Mouse (Mus musculus): ENCODE results near the gene Prrx1. TPM values are rescaled to one million over a fixed set of nuclear protein-coding genes. Genes with fewer than 3 reads are reported as not detected.

The Prrx1 gene
- polyA plus RNA-seq, 1 experiment from 2014 or later: 110 TPM

DNA sequence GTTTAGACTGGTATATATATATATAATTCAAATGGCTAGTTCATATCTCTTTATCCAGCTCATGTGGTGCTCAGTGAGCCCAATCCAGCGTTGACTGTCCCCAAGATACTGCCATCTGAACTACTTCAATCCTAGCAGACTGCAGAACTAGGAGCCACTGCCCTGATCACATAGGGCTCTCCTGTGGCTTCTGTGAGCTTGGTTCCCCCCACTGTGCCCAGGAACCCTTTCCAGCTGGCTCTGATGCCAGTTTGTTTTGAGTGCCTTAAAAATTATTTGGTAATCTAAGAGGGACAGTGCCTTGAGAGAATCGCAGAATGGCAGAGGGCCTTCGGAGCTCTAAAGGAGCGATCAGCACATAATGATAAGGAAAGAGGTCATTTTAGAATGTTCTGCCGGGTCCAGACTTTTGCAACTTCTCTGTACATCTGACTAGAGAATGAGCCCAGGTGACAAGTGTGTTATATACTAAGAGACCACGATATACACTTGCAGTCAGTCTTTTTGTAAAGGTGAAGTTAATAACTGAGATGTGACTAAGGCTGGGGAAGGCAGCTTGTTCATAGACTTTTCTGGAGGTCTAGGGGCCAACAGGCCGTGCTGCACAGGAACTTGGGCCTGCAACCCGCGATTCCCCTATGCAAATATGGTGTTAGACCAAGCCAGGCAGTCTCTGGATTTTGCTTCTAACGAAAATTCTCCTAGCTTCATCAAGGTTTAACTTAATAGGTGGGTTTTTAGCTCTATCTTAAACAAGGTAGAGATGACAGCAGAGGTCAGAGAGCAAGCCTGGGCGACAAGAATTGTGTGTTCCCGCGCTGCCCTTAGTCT is 2.3 kb downstream of the Prrx1 start:
- peak overlapping the region; percentile 70 for H3K4me2 ChIP-seq (replicated peaks)
- H3K36me3 ChIP-seq: no peaks in the 10 kb centered on the region
- peak overlapping the region; percentile 98 for H3K27ac ChIP-seq (replicated peaks)
- H3K9ac ChIP-seq: peak overlapping the region; percentile 96
- whole genome bisulfite sequencing: 8% methylated on average over 13 of the region's 13 CpGs
- peaks cover 17% of the 10 kb centered on the region; the same call in 1 of the 2 replicates for H3K27me3 ChIP-seq
- peak overlapping the region; percentile 68 for H3K4me3 ChIP-seq (replicated peaks)
- no peaks in the 10 kb centered on the region for H3K9me3 ChIP-seq (replicated peaks)
- peaks cover 30% of the 10 kb centered on the region for H3K4me1 ChIP-seq
- ATAC-seq (ENCODE audit: insufficient number of reproducible peaks, low FRiP score, low TSS enrichment, low read depth): no peak

DNA sequence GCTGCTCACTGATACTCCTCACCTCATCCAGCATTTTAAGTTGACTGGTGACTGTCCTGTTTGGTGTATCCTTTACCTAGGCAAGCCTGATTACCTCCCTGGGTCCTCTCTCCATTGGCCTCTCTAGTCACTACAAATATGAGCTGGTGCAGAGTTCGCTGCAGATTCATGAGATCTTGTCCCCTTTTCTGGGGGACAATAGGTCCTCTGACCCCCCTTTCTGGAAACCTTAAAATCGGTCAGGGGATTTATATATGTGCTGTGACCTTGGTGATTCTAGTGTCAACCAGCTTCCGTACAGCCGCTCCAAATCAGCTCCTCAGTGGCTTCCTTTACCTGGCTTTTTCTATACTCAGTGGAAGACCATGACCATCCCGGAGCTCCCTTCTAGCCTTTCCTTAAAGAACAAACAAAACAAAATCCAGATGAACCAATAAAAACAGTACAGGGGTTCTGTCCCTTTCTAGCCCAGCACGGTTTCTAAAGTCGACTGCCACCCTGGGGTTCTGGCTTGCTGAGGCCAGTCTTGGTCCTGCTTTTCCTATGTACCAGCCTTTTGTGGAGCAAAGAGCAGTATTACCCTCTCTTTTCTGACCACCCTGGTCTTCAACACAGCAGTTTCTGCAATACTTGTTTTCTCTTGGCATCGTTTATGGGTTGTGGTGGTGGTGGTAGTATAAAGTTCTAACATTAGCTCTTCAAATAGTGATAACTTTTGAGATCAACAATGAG is 3.3 kb downstream of the Prrx1 start:
- WGBS: 15% methylated on average over 8 of the region's 8 CpGs
- peaks cover 34% of the 10 kb centered on the region for H3K4me1 ChIP-seq
- peak overlapping the region; percentile 98 for H3K27ac ChIP-seq (replicated peaks)
- peak overlapping the region; percentile 70 for H3K4me2 ChIP-seq (replicated peaks)
- no peak for ATAC-seq (ENCODE audit: insufficient number of reproducible peaks, low FRiP score, low TSS enrichment, low read depth)
- H3K36me3 ChIP-seq: no peaks in the 10 kb centered on the region
- H3K9ac ChIP-seq: peak overlapping the region; percentile 52
- peak overlapping the region; percentile 68 for H3K4me3 ChIP-seq (replicated peaks)
- H3K27me3 ChIP-seq: peaks cover 11% of the 10 kb centered on the region; the same call in 1 of the 2 replicates
- H3K9me3 ChIP-seq (replicated peaks): no peaks in the 10 kb centered on the region

DNA sequence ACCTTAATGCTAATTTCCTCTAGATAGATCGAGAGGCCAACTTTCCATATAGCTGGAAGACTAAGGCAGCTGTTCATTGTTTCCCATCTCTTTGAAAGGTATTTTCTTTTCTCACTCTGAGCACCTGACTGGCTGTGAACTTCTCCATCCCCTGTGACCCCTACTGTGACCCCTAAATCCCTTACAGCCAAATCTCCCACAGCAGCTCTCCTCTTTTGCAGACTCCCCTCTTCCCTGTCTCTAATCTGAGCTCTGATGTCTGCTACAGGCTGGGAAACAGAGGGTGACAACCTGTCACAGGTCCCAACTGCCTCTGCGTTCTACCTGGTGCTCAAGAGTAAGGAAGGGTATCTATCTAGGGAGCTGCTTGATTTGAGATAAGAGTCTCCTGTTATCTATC is 4.0 kb downstream of the Prrx1 start:
- Histone ChIP-seq H3K9ac (peak overlapping the region; percentile 52), H3K27ac (replicated peaks) (peak overlapping the region; percentile 98), H3K9me3 (replicated peaks) (no peaks in the 10 kb centered on the region), H3K4me3 (replicated peaks) (peak overlapping the region; percentile 68), H3K4me1 (peaks cover 28% of the 10 kb centered on the region), H3K4me2 (replicated peaks) (peak overlapping the region; percentile 70), H3K27me3 (peaks cover 8% of the 10 kb centered on the region; the same call in 1 of the 2 replicates), H3K36me3 (no peaks in the 10 kb centered on the region)
- no peak for ATAC-seq (ENCODE audit: insufficient number of reproducible peaks, low FRiP score, low TSS enrichment, low read depth)
- WGBS: 18% methylated on average over 2 of the region's 2 CpGs

DNA sequence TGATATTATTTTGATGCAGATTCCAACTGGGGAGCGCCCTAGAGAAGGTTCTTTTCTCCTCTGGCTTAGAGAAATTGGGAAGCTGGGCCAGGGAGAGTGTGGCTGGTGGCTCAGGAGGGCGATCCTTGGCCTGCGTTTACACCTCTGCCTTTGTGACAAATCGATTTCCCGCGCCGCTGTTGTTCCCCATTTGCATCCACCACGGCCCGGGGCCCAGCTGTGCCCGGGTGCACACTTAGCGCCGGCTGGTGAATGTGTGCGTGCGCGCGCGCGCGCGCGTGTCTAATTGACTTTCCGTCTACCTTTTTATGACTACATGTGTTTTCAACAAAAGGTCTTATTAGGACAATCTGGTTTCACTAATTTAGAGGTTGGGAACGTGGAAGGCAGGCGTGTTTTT is 4.9 kb downstream of the Prrx1 start:
- H3K4me3 ChIP-seq (replicated peaks): peak overlapping the region; percentile 68
- peak overlapping the region; percentile 26; the same call in 1 of the 2 replicates for H3K9ac ChIP-seq
- ATAC-seq (ENCODE audit: insufficient number of reproducible peaks, low FRiP score, low TSS enrichment, low read depth): no peak
- peak overlapping the region; percentile 70 for H3K4me2 ChIP-seq (replicated peaks)
- peaks cover 27% of the 10 kb centered on the region for H3K4me1 ChIP-seq
- peak overlapping the region; percentile 98 for H3K27ac ChIP-seq (replicated peaks)
- H3K9me3 ChIP-seq (replicated peaks): no peaks in the 10 kb centered on the region
- WGBS: 3% methylated on average over 24 of the region's 24 CpGs
- peaks cover 8% of the 10 kb centered on the region; the same call in 1 of the 2 replicates for H3K27me3 ChIP-seq
- H3K36me3 ChIP-seq: no peaks in the 10 kb centered on the region

DNA sequence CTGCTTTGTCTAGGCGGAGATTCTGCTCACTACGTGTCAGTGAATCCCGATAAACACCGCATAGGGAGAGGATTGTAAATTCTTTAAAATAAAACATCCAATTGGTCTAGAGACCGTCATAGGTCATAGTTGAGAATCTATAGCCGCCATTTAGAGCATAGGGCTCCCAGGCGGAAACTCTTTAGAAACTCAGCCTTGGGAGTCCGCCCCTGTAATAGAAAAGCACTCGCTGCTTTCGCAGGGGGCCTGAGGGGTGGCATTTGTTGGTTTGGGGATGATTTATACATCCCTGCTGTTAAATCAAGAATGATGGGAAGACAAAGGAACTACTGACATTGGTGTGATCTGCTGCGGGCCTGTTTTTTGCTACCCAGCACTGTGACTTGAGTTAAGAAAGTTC is 5.8 kb downstream of the Prrx1 start:
- peaks cover 8% of the 10 kb centered on the region; the same call in 1 of the 2 replicates for H3K27me3 ChIP-seq
- 28% methylated on average over 11 of the region's 11 CpGs for WGBS

DNA sequence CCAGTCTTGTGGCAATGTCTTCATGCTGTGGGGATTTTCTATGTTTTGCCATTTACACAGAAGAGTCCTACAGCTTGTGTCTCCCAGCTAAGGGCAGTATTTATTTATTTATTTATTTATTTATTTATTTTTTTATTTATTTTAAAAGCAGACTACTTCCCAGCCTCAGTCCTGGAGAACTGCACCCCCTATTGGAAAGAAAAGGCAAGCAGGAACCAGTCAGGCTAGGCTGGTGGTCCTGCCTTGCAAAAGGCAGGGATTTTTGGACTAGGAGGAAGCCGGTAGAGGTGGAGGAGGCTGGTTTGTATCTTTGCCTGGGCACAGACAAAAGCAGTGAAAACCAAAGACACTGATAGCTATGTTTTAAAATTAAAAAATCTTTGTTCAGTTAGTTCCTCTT is 7.6 kb downstream of the Prrx1 start:
- WGBS: 35% methylated on average over 1 of the region's 1 CpGs

More for the DNA sequence above, 5.8 kb downstream of the Prrx1 start:
- H3K27ac ChIP-seq (replicated peaks): peak overlapping the region; percentile 98
- H3K4me1 ChIP-seq: peaks cover 34% of the 10 kb centered on the region
- peak overlapping the region; percentile 26; the same call in 1 of the 2 replicates for H3K9ac ChIP-seq
- peak overlapping the region; percentile 68 for H3K4me3 ChIP-seq (replicated peaks)
- H3K9me3 ChIP-seq (replicated peaks): no peaks in the 10 kb centered on the region
- no peaks in the 10 kb centered on the region for H3K36me3 ChIP-seq
- no peak for ATAC-seq (ENCODE audit: insufficient number of reproducible peaks, low FRiP score, low TSS enrichment, low read depth)
- H3K4me2 ChIP-seq (replicated peaks): peak overlapping the region; percentile 70

DNA sequence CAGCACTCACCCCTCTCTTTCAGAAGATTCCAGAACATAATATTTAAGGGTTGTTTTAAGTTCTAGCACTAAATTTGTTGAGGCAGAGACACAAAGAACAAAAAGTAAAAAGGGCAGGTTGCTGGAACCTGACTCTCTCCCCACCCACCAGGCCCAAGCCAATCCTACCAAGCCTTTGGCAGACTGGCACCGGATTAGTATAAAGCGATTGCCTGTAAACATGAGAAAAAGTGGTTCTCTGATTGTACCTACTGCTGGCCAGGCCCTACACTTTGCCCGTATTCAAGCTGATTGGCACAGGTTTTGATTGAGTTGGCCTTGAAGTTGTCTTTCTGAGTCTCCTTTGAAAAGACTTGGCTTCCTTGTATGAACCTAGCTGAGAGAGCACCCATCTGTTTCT is 8.7 kb downstream of the Prrx1 start:
- Histone ChIP-seq H3K4me3 (replicated peaks) (no peak overlapping the region), H3K36me3 (no peaks in the 10 kb centered on the region), H3K4me1 (peaks cover 49% of the 10 kb centered on the region), H3K4me2 (replicated peaks) (peak overlapping the region; percentile 15), H3K27ac (replicated peaks) (peak overlapping the region; percentile 65), H3K9me3 (replicated peaks) (no peaks in the 10 kb centered on the region), H3K9ac (no peak overlapping the region), H3K27me3 (peaks cover 8% of the 10 kb centered on the region; the same call in 1 of the 2 replicates)
- 81% methylated on average over 3 of the region's 3 CpGs for WGBS
- ATAC-seq (ENCODE audit: insufficient number of reproducible peaks, low FRiP score, low TSS enrichment, low read depth): no peak

More for the DNA sequence above, 7.6 kb downstream of the Prrx1 start:
- 0 out of 2 replicates have a peak, but pooled peaks have one; percentile 30 for ATAC-seq (ENCODE audit: insufficient number of reproducible peaks, low FRiP score, low TSS enrichment, low read depth)
- Histone ChIP-seq H3K4me3 (replicated peaks) (peak overlapping the region; percentile 68; the same call in 1 of the 2 replicates), H3K4me1 (peaks cover 40% of the 10 kb centered on the region), H3K36me3 (no peaks in the 10 kb centered on the region), H3K4me2 (replicated peaks) (peak overlapping the region; percentile 70), H3K27ac (replicated peaks) (peak overlapping the region; percentile 65; the same call in 1 of the 2 replicates), H3K9ac (no peak overlapping the region), H3K9me3 (replicated peaks) (no peaks in the 10 kb centered on the region), H3K27me3 (peaks cover 8% of the 10 kb centered on the region; the same call in 1 of the 2 replicates)

DNA sequence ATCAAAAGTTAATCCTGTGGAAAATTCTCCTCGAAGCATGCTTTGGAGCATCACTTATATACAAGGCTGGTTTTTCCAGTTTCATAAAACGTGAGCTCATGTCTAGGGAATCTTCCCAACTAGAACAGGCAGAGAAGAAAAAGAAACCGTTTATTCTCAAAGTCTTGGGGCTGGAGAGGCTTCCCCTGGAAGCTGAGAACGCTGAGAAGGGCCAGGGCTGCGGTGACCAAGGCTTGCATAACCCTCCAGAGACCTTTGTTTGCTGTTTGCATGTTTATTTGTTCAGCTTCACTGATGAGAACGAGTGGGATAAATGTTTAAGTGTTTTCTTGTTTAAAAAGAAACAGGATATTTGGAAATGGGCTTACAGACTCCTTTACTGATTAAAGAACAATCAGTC is 11.2 kb downstream of the Prrx1 start:
- no peak overlapping the region for H3K4me3 ChIP-seq (replicated peaks)
- H3K4me2 ChIP-seq (replicated peaks): no peak overlapping the region
- no peaks in the 10 kb centered on the region for H3K9me3 ChIP-seq (replicated peaks)
- H3K4me1 ChIP-seq: peaks cover 45% of the 10 kb centered on the region
- no peak for ATAC-seq (ENCODE audit: insufficient number of reproducible peaks, low FRiP score, low TSS enrichment, low read depth)
- no peaks in the 10 kb centered on the region for H3K36me3 ChIP-seq
- H3K9ac ChIP-seq: peak overlapping the region; percentile 26; the same call in 1 of the 2 replicates
- H3K27ac ChIP-seq (replicated peaks): peak overlapping the region; percentile 63
- H3K27me3 ChIP-seq: no peaks in the 10 kb centered on the region
- WGBS: 8% methylated on average over 6 of the region's 6 CpGs

DNA sequence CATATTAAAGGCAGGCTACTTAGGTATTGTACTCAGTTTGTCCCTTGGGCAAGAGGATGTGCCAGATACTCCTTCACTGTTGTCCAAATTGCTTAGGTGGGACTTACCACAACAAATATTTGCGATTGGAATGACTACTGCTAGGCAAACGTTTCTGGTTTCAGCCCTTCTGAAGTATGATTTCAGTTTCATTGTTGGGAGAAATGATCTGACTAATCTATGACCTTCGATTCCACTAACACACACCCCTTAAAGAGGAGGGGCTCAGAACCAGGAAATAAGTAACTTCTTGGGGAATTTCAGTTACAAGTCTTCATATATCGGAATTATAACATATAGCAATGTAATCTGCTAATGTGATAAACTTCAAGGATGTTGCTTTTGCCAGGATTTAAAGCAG is 20.4 kb downstream of the Prrx1 start:
- Histone ChIP-seq H3K27me3 (no peaks in the 10 kb centered on the region), H3K9me3 (replicated peaks) (no peaks in the 10 kb centered on the region), H3K4me1 (peaks cover 22% of the 10 kb centered on the region), H3K9ac (no peak overlapping the region), H3K4me2 (replicated peaks) (no peak overlapping the region), H3K27ac (replicated peaks) (no peak overlapping the region), H3K4me3 (replicated peaks) (no peak overlapping the region), H3K36me3 (no peaks in the 10 kb centered on the region)
- 68% methylated on average over 4 of the region's 4 CpGs for WGBS
- ATAC-seq (ENCODE audit: insufficient number of reproducible peaks, low FRiP score, low TSS enrichment, low read depth): no peak

DNA sequence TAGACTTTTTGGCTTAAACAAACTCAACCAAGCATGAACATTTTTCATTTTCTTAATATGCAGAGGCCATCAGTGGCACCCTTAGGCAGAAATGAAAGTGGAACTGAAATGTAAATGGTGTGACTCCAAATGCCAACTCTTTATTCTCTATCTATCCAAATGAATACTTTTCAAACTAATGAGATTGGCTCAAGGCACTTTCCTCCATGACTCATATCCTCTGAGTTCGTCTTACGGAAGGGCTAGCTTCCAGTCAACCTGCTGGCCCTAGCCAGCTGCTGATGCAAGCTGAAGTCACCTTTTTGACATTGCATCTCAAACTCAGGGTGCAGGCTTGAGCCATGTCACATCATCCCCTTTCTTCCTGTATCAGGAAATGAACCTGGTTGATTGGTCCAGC is 21.6 kb downstream of the Prrx1 start:
- Histone ChIP-seq H3K4me2 (replicated peaks) (no peak overlapping the region), H3K27me3 (no peaks in the 10 kb centered on the region), H3K9ac (no peak overlapping the region), H3K4me1 (peaks cover 25% of the 10 kb centered on the region), H3K36me3 (no peaks in the 10 kb centered on the region), H3K4me3 (replicated peaks) (no peak overlapping the region), H3K27ac (replicated peaks) (no peak overlapping the region), H3K9me3 (replicated peaks) (no peaks in the 10 kb centered on the region)
- no peak for ATAC-seq (ENCODE audit: insufficient number of reproducible peaks, low FRiP score, low TSS enrichment, low read depth)
- 50% methylated on average over 2 of the region's 2 CpGs for WGBS

DNA sequence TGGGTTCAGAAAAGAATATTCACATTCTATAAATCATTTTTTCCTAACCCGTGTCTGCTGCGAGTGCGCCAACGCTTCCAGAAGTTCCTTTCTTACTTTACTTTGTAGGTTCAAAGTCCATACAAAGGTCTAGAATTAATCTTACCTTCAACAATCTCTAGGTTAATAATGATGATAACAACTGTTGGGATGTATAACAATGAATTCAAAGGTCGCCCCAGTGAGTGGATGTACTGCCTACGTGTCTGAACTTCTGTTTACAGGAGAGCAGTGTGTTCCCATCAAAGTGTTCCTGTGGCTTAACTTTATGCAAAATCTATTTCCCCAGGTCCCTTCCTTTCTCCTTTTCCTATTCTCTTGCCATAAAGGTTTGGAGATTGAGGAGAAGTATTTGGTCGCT is 24.4 kb downstream of the Prrx1 start:
- no peak overlapping the region for H3K9ac ChIP-seq
- H3K4me1 ChIP-seq: peaks cover 39% of the 10 kb centered on the region
- no peaks in the 10 kb centered on the region for H3K36me3 ChIP-seq
- no peak for ATAC-seq (ENCODE audit: insufficient number of reproducible peaks, low FRiP score, low TSS enrichment, low read depth)
- H3K4me3 ChIP-seq (replicated peaks): no peak overlapping the region
- no peak overlapping the region for H3K27ac ChIP-seq (replicated peaks)
- H3K9me3 ChIP-seq (replicated peaks): no peaks in the 10 kb centered on the region
- 78% methylated on average over 7 of the region's 7 CpGs for WGBS
- no peaks in the 10 kb centered on the region for H3K27me3 ChIP-seq
- no peak overlapping the region for H3K4me2 ChIP-seq (replicated peaks)
